Mouse (Mus musculus) thymus, adult 2 months (tissue): ENCODE results near the gene Pxmp4. TPM values are rescaled to one million over a fixed set of nuclear protein-coding genes. Genes with fewer than 3 reads are reported as not detected.
A peak's percentile ranks its signal among the peaks of the same experiment; 100 is the strongest.

Experiments used
- DNase-seq: peaks from one replicate; pipeline ENCODE4 v3.0.0; 2021
- H3K27ac ChIP-seq: fragments of 200-500 bp; 2 replicates; pipeline ENCODE4 v1.5.1; 2012; ENCODE audit warnings: low read length, control low read depth; ENCODE audit not compliant: control insufficient read depth, insufficient read depth
- H3K27me3 ChIP-seq: fragments of 200-500 bp; 2 replicates; pipeline ENCODE4 v1.6.1; 2012; ENCODE audit warnings: mild to moderate bottlenecking, low read length, moderate library complexity, mixed read lengths; ENCODE audit not compliant: control insufficient read depth, insufficient read depth
- H3K36me3 ChIP-seq: fragments of 200-500 bp; 2 replicates; pipeline ENCODE4 v1.6.1; 2012; ENCODE audit warnings: mild to moderate bottlenecking, low read length, moderate library complexity; ENCODE audit not compliant: control insufficient read depth, insufficient read depth
- H3K4me1 ChIP-seq: fragments of 200-500 bp; replicated peaks from 2 replicates; pipeline ENCODE4 v1.6.1; 2012; ENCODE audit warnings: low read length; ENCODE audit not compliant: control insufficient read depth, insufficient read depth
- H3K4me3 ChIP-seq: fragments of 200-500 bp; 2 replicates; pipeline ENCODE4 v1.5.1; 2012; ENCODE audit warnings: mild to moderate bottlenecking, low read length, control low read depth, moderate library complexity; ENCODE audit not compliant: control insufficient read depth, insufficient read depth
- CTCF ChIP-seq: fragments of 200-500 bp; IDR thresholded peaks from 2 replicates; pipeline ENCODE4 v1.5.1; 2012; ENCODE audit warnings: mild to moderate bottlenecking, control low read depth, low read length, moderate library complexity, borderline replicate concordance; ENCODE audit not compliant: control insufficient read depth, poor library complexity, insufficient read depth; ENCODE audit errors: extremely low read depth
- POLR2A ChIP-seq: fragments of 200-500 bp; IDR thresholded peaks from 2 replicates; pipeline ENCODE4 v1.6.1; 2012; ENCODE audit warnings: mild to moderate bottlenecking, low read length, control low read depth, moderate library complexity; ENCODE audit not compliant: control insufficient read depth, poor library complexity, insufficient read depth; ENCODE audit errors: extremely low read depth
- WGBS: fragments of 180-500 bp; shearing (Covaris S2); methylation state at CpG from one replicate; pipeline ENCODE4 v1.1.7; 2018; 5-methylcytosine and 5-hydroxymethylcytosine counted together
- polyA plus RNA-seq: library from polyadenylated mRNA; depleted of rRNA; stranded (reverse); fragments of >200 nt; gene quantifications from 2 replicates; pipeline ENCODE4 v1.2.3, GENCODE M21; 2012

Gene Pxmp4
- polyA plus RNA-seq, 1 experiment, result 70.7 TPM

DNA sequence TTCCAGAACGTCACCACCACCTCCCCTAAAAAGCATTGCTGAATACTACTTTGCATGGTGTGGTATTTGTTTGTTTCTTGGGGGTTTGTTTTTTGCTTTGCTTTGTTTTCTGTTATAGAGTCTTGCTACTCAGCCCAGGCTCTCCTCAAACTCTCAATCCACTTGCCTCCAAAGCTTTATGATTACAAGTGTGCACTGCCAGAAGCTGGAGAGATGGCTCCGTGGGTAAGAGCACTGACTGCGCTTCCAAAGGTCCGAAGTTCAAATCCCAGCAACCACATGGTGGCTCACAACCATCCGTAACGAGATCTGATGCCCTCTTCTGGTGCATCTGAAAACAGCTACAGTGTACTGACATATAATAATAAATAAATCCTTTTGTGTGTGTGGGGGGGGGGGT, 2.9 kb downstream of the Pxmp4 start:
- Histone ChIP-seq H3K4me3 (no peak overlapping the region), H3K4me1 (peaks cover 30% of the 10 kb centered on the region), H3K27ac (no peak overlapping the region), H3K27me3 (no peaks in the 10 kb centered on the region), H3K36me3 (0 out of 2 replicates have a peak, but pooled peaks cover 5% of the 10 kb centered on the region)
- TF ChIP-seq CTCF, result no peak
- no peak for TF ChIP-seq POLR2A
- DNase-seq, result no peak
- WGBS, result 94% methylated on average over 6 of the region's 6 CpGs

GRCm38 (mm10) chr2:154597399-154597798, 6.1 kb downstream of the Pxmp4 start:
- TF ChIP-seq POLR2A (no peak), CTCF (no peak)
- no peak overlapping the region for H3K4me3 ChIP-seq
- no peaks in the 10 kb centered on the region for H3K27me3 ChIP-seq
- H3K36me3 ChIP-seq, result peaks cover 18% of the 10 kb centered on the region
- no peak for DNase-seq
- WGBS, result 93% methylated on average over 3 of the region's 3 CpGs
- H3K4me1 ChIP-seq, result peaks cover 16% of the 10 kb centered on the region; the same call in 1 of the 2 replicates
- H3K27ac ChIP-seq, result no peak overlapping the region

DNA sequence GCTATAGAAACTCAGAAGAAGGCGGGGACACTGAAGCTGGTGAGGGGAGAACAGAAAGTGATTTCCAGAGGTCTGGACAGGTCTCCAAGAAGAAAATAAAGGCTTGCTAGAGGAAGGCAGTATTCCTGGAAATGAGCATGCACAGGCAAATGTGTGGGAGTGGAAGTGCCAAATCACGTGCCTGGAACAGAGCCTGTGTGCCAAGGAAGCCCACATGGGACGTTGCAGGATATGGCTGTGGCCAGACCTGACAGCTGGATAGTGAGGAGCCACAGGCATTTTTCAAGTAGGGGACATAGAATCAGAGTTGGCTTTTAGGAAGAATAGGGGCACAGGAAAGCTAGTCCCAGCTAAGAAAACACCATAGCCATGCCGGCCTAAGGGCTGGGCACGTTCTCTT, 7.7 kb downstream of the Pxmp4 start:
- DNase-seq, result no peak
- Histone ChIP-seq H3K27me3 (no peaks in the 10 kb centered on the region), H3K27ac (no peak overlapping the region), H3K4me3 (no peak overlapping the region), H3K36me3 (peaks cover 18% of the 10 kb centered on the region), H3K4me1 (peaks cover 15% of the 10 kb centered on the region; the same call in 1 of the 2 replicates)
- WGBS, result 96% methylated on average over 5 of the region's 5 CpGs
- TF ChIP-seq POLR2A (no peak), CTCF (no peak)

DNA sequence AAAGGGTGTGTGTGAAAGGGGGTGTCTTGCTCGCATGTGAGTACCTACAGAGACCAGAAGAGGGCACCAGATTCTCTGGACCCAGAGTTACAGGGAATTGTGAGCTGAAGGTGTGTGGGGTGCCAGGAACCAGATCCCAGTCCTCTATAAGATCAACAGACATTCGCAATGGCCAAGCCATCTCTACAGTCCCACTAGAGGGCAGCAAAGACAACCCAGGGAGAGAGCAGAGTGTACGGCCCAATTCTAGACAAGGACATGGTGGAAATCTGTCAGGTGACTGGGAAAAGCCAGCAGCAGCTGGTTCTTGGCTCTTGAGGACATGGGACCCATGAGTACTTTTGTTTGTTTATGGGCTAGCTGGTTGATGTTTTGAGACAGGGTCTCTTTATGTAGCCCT, 10.5 kb downstream of the Pxmp4 start:
- Histone ChIP-seq H3K4me1 (peaks cover 6% of the 10 kb centered on the region; the same call in 1 of the 2 replicates), H3K27me3 (no peaks in the 10 kb centered on the region), H3K27ac (no peak overlapping the region), H3K4me3 (no peak overlapping the region), H3K36me3 (peaks cover 23% of the 10 kb centered on the region)
- DNase-seq, result peak; percentile 66
- 82% methylated on average over 3 of the region's 3 CpGs for WGBS
- TF ChIP-seq POLR2A, result no peak
- TF ChIP-seq CTCF, result no peak

- Histone ChIP-seq H3K27ac (no peak overlapping the region), H3K4me3 (no peak overlapping the region), H3K36me3 (peaks cover 37% of the 10 kb centered on the region), H3K27me3 (no peaks in the 10 kb centered on the region), H3K4me1 (no peaks in the 10 kb centered on the region)
- WGBS, result 95% methylated on average over 3 of the region's 3 CpGs
- TF ChIP-seq POLR2A (no peak), CTCF (no peak)
- DNase-seq, result no peak
Measured at GRCm38 (mm10) chr2:154591239-154591638, 12.3 kb downstream of the Pxmp4 start.

- no peaks in the 10 kb centered on the region for H3K27me3 ChIP-seq
- no peak for DNase-seq
- H3K27ac ChIP-seq, result no peak overlapping the region
- TF ChIP-seq POLR2A (no peak), CTCF (no peak)
- H3K4me3 ChIP-seq, result no peak overlapping the region
- 98% methylated on average over 4 of the region's 4 CpGs for WGBS
- peaks cover 26% of the 10 kb centered on the region for H3K36me3 ChIP-seq
- H3K4me1 ChIP-seq, result no peaks in the 10 kb centered on the region
Measured at GRCm38 (mm10) chr2:154589051-154589450, 14.5 kb downstream of the Pxmp4 start.

DNA sequence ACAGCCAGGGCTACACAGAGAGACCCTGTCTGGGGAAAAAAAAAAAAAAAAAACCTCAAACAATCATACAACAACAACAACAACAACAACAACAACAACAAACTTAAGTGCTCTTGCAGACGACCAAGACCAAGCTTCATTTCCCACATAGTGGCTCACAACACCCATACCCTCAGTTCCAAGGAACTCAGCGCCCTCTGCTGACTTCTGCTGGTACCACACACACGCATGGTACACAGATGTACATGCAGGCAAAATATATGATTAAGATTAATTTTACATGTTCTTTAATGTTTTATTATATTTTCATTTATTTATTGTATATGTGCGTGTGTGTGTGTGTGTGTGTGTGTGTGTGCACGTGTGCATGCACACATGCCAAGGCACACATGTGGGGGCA, 17.1 kb downstream of the Pxmp4 start:
- 88% methylated on average over 5 of the region's 5 CpGs for WGBS
- Histone ChIP-seq H3K36me3 (peaks cover 25% of the 10 kb centered on the region), H3K4me3 (no peak overlapping the region), H3K27ac (no peak overlapping the region), H3K4me1 (no peaks in the 10 kb centered on the region), H3K27me3 (no peaks in the 10 kb centered on the region)
- peak; percentile 67 for DNase-seq
- TF ChIP-seq CTCF (no peak), POLR2A (no peak)
